Mouse (Mus musculus) hindbrain, postnatal 0 days (tissue): ENCODE data around the gene Pdk1. TPM values are rescaled to one million over a fixed set of nuclear protein-coding genes. Genes with fewer than 3 reads are reported as not detected.
"Not testable (repeated sequence)": the region's sequence is repeated elsewhere in the genome, so short reads cannot be mapped to it uniquely, and the experiment has no call there.

Source experiments
- ATAC-seq: fragments of 200-750 bp; cut with Nextera tagmentation; 2 replicates; pipeline ENCODE4 v1.8.0; 2017; ENCODE audit warnings: mild to moderate bottlenecking, moderate TSS enrichment, moderate library complexity
- DNase-seq: peaks from one replicate; pipeline ENCODE4 v3.0.0-alpha.2; 2015; ENCODE audit warnings: low spot score
- H3K27ac ChIP-seq: fragments of 300-500 bp; sonication (generic); 2 replicates; pipeline ENCODE4 v1.5.1; 2014; ENCODE audit warnings: mild to moderate bottlenecking
- H3K27me3 ChIP-seq: fragments of 300-500 bp; sonication (generic); 2 replicates; pipeline ENCODE4 v1.6.1; 2014; ENCODE audit warnings: low read length, mixed read lengths; ENCODE audit not compliant: insufficient read depth
- H3K36me3 ChIP-seq: fragments of 300-500 bp; sonication (generic); 2 replicates; pipeline ENCODE4 v1.6.1; 2014; ENCODE audit warnings: low read length, mixed read lengths; ENCODE audit not compliant: insufficient read depth
- H3K4me1 ChIP-seq: fragments of 300-500 bp; sonication (generic); 2 replicates; pipeline ENCODE4 v1.6.1; 2014; ENCODE audit warnings: antibody characterized with exemption, low read length, mixed read lengths; ENCODE audit not compliant: insufficient read depth
- H3K4me2 ChIP-seq: fragments of 300-500 bp; sonication (generic); 2 replicates; pipeline ENCODE4 v1.6.1; 2014; ENCODE audit warnings: low read depth, mild to moderate bottlenecking, low read length, moderate library complexity, mixed read lengths
- H3K4me3 ChIP-seq: fragments of 300-500 bp; sonication (generic); 2 replicates; pipeline ENCODE4 v1.5.1; 2014; ENCODE audit warnings: low read length
- H3K9ac ChIP-seq: fragments of 300-500 bp; sonication (generic); replicated peaks from 2 replicates; pipeline ENCODE4 v1.6.1; 2014; ENCODE audit warnings: mild to moderate bottlenecking, low read length, moderate library complexity, mixed read lengths
- H3K9me3 ChIP-seq: fragments of 300-500 bp; sonication (generic); 2 replicates; pipeline ENCODE4 v1.6.1; 2016; ENCODE audit warnings: low read length, mixed read lengths
- CTCF ChIP-seq: IDR thresholded peaks from 2 replicates; pipeline ENCODE4 v1.5.1; 2016; ENCODE audit warnings: antibody characterized with exemption, control low read depth, low read depth
- WGBS: fragments of 180-500 bp; shearing (Covaris S2); extraction: QIAGEN DNeasy Blood & Tissue Kit; methylation state at CpG from one replicate; pipeline ENCODE4 v1.1.7; 2014; 5-methylcytosine and 5-hydroxymethylcytosine counted together
- polyA plus RNA-seq: library from polyadenylated mRNA; unstranded; fragments of >200 nt; fragmentation: Nextera tagmentation; extraction: Ambion mirVana; gene quantifications from 2 replicates; pipeline ENCODE4 v1.2.1, GENCODE M21; 2015
- total RNA-seq: library from RNA; depleted of rRNA; stranded (reverse); fragments of >200 nt; gene quantifications from 2 replicates; pipeline ENCODE4 v1.2.3, GENCODE M21; 2014

The Pdk1 gene
- total and polyA plus RNA-seq, 2 experiments from 2014 or later, result 19.7 to 53.4 TPM

DNA sequence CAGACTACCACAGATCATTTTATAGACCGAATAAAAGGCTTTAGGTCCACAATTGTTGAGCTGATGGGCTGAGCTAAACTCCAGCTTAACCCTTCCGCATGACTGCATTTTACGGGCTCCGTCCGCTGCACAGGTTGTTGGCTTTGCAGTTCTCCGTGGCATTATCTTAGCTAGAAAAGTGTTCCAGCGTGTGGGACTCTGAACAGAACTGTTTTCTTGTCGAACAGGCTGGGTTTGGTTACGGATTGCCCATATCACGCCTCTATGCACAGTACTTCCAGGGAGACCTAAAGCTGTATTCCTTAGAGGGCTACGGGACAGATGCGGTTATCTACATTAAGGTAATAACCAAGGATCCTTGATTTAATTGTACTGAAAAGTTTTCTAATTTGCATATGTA, 24.4 kb downstream of the Pdk1 start:
- H3K9me3 ChIP-seq, result no peaks in the 10 kb centered on the region
- peaks cover 6% of the 10 kb centered on the region for H3K36me3 ChIP-seq
- no peaks in the 10 kb centered on the region for H3K27me3 ChIP-seq
- H3K9ac ChIP-seq, result no peak overlapping the region
- no peak for TF ChIP-seq CTCF
- WGBS, result 62% methylated on average over 12 of the region's 12 CpGs
- DNase-seq (no peak), ATAC-seq (no peak)
- no peak overlapping the region for H3K4me3 ChIP-seq
- no peak overlapping the region for H3K27ac ChIP-seq
- H3K4me1 ChIP-seq, result no peaks in the 10 kb centered on the region
- H3K4me2 ChIP-seq, result no peak overlapping the region

DNA sequence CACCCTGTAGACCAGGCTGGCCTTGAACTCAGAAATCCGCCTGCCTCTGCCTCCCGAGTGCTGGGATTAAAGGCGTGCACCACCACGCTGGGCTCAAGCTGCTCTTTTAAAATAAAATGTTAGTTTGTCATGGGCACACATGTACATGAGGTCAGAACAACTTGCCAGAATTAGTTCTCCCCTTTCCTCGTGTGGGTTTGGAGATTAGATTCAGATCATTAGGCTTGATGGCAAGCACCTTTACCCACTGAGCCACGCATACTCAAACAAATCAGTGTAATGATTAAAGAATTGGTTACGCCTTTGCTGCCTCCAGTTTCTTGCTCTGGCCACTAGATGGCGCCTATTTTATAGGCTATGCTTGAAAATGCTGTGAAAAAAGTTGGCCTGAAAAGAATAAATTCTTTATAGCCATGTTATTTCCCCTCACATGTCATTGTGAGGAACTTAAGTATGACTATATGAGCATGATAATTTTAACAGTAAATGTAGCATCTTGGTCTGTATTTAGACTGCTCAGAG, 25.4 kb downstream of the Pdk1 start:
- peak; percentile 88 for TF ChIP-seq CTCF
- no peak overlapping the region for H3K4me3 ChIP-seq
- DNase-seq (peak; percentile 86), ATAC-seq (no peak)
- no peaks in the 10 kb centered on the region for H3K4me1 ChIP-seq
- no peaks in the 10 kb centered on the region for H3K27me3 ChIP-seq
- H3K4me2 ChIP-seq, result no peak overlapping the region
- no peak overlapping the region for H3K27ac ChIP-seq
- WGBS, result 49% methylated on average over 7 of the region's 8 CpGs
- H3K9me3 ChIP-seq, result no peaks in the 10 kb centered on the region
- no peak overlapping the region for H3K9ac ChIP-seq
- peaks cover 6% of the 10 kb centered on the region for H3K36me3 ChIP-seq

GRCm38 (mm10) chr2:71899886-71900285, 26.9 kb downstream of the Pdk1 start:
- WGBS, result 81% methylated on average over 15 of the region's 15 CpGs
- Histone ChIP-seq H3K27ac (no peak overlapping the region), H3K27me3 (no peaks in the 10 kb centered on the region), H3K4me1 (no peaks in the 10 kb centered on the region), H3K4me2 (no peak overlapping the region), H3K9ac (no peak overlapping the region), H3K36me3 (peaks cover 6% of the 10 kb centered on the region), H3K4me3 (no peak overlapping the region), H3K9me3 (no peaks in the 10 kb centered on the region)
- no peak for DNase-seq
- no peak for TF ChIP-seq CTCF
- no peak for ATAC-seq

DNA sequence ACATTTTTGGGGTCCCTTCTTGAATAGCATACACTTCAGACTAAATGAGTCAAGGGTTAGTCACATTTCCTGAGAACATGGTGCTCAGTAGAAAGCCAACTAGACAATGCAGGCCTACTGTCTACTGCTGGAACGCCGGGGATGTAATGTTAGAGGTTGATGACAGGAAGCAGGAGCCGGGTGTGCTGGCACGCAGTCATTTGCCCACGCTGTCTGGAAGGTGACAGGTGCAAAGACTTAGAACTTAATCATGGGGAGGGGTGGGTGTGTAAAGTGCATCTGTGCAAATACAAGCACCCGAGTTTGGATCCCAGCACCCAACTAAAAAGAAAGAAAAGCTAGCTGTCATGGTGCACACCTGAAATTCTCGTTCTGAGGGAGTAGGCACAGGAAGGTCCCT, 32.1 kb downstream of the Pdk1 start:
- ATAC-seq, result no peak
- no peak for TF ChIP-seq CTCF
- H3K27ac ChIP-seq, result no peak overlapping the region
- H3K9me3 ChIP-seq, result no peaks in the 10 kb centered on the region
- H3K36me3 ChIP-seq, result peaks cover 3% of the 10 kb centered on the region
- DNase-seq, result no peak
- no peak overlapping the region for H3K4me3 ChIP-seq
- H3K9ac ChIP-seq, result no peak overlapping the region
- WGBS, result 86% methylated on average over 7 of the region's 7 CpGs
- H3K27me3 ChIP-seq, result no peaks in the 10 kb centered on the region
- no peak overlapping the region for H3K4me2 ChIP-seq
- no peaks in the 10 kb centered on the region for H3K4me1 ChIP-seq

- not testable (repeated sequence) for DNase-seq, H3K27ac ChIP-seq, H3K9ac ChIP-seq, H3K36me3 ChIP-seq, H3K27me3 ChIP-seq, H3K4me3 ChIP-seq, H3K4me2 ChIP-seq, H3K9me3 ChIP-seq, H3K4me1 ChIP-seq, ATAC-seq
- 92% methylated on average over 8 of the region's 8 CpGs for WGBS
These were observed 33.3 kb downstream of the Pdk1 start for GRCm38 (mm10) chr2:71906356-71906755.

- Histone ChIP-seq H3K27ac (no peak overlapping the region), H3K4me3 (no peak overlapping the region), H3K27me3 (no peaks in the 10 kb centered on the region), H3K36me3 (no peaks in the 10 kb centered on the region), H3K9ac (no peak overlapping the region), H3K4me2 (no peak overlapping the region), H3K4me1 (no peaks in the 10 kb centered on the region), H3K9me3 (no peaks in the 10 kb centered on the region)
- WGBS, result 82% methylated on average over 10 of the region's 10 CpGs
- no peak for ATAC-seq
- no peak for TF ChIP-seq CTCF
- DNase-seq, result no peak
These were observed 40.9 kb downstream of the Pdk1 start for GRCm38 (mm10) chr2:71913911-71914310.

DNA sequence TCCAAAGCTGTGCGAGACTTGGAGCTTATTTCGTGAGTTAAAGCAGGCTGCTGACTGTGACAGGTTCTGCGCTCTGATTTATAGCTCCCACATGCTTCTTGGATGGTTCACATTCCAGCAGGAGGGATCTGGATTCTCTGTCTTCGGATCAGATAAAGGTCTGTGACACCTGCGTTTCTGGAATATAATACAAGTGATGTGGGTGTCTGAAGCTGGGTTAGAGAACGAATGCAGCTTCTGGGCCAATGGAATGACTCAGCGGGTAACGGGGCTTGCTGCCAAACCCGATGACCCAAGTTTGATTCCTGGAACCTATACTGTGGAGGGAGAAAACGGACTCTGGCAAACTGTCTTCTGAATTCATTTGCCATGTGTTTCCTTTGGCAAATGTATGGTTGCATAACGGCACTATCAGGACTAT, 46.2 kb downstream of the Pdk1 start:
- Histone ChIP-seq H3K4me3 (no peak overlapping the region), H3K4me2 (no peak overlapping the region), H3K27ac (no peak overlapping the region), H3K4me1 (no peaks in the 10 kb centered on the region), H3K27me3 (no peaks in the 10 kb centered on the region), H3K9ac (no peak overlapping the region), H3K9me3 (no peaks in the 10 kb centered on the region), H3K36me3 (no peaks in the 10 kb centered on the region)
- WGBS, result 61% methylated on average over 11 of the region's 11 CpGs
- no peak for TF ChIP-seq CTCF
- DNase-seq (peak; percentile 41), ATAC-seq (no peak)

GRCm38 (mm10) chr2:71924931-71925330, 51.9 kb downstream of the Pdk1 start:
- H3K4me3 ChIP-seq, H3K4me2 ChIP-seq: not testable (repeated sequence)

More at GRCm38 (mm10) chr2:71924931-71925330, 51.9 kb downstream of the Pdk1 start:
- ATAC-seq, H3K36me3 ChIP-seq, H3K4me1 ChIP-seq, H3K9ac ChIP-seq, H3K27ac ChIP-seq, DNase-seq, H3K9me3 ChIP-seq, H3K27me3 ChIP-seq: not testable (repeated sequence)
- WGBS, result 87% methylated on average over 2 of the region's 2 CpGs
